Mouse (Mus musculus) adrenal gland, adult 8-10 months (tissue): ENCODE measurements around the gene Nabp2. TPM values are rescaled to one million over a fixed set of nuclear protein-coding genes. Genes with fewer than 3 reads are reported as not detected.

ENCODE experiments used
- microRNA-seq, 2 experiments: library from miRNA; unstranded; fragments of <30 nt; microRNA quantifications; one replicate each; pipeline ENCODE4 v1.2.0; 2022
- total RNA-seq, 4 experiments: library from RNA; stranded (reverse); gene quantifications; 2 replicates each; pipeline ENCODE4 v1.2.4; 2022

Gene Nabp2
- total RNA-seq, 4 experiments from 2014 or later = 76.6 to 93.8 (median 86.8) TPM

Small RNA genes lying within 50 kb of the gene (microRNA-seq; reads per million reads assigned to microRNA genes)
- gene Gm25361 (0 reads per million in 2 experiments), gene Gm26308 (0 reads per million in 2 experiments), gene Mir6914 (0 to 0.34 reads per million in 2 experiments), gene Mir6915 (0.53 to 1.0 reads per million in 2 experiments), gene Mir8105 (0.67 to 1.2 reads per million in 2 experiments)

Other genes with a start within 250 kb of the Nabp2 start
- 100 to 1,000 TPM in 2 of 4 experiments, 10 to 100 TPM in 2; 83.6 to 110 (median 99.3) TPM for gene Rbms2, start 231.2 kb downstream of the Nabp2 start, total RNA-seq
- 1 to 10 TPM; 2.5 to 4.2 (median 3.5) TPM for gene Gls2, start 217.0 kb downstream of the Nabp2 start, total RNA-seq
- gene Spryd4, start 199.7 kb downstream of the Nabp2 start, total RNA-seq = 10 to 100 TPM; 15.3 to 17.3 (median 16.9) TPM
- gene Mip, start 185.7 kb downstream of the Nabp2 start, total RNA-seq = not detected
- gene Timeless, start 179.4 kb downstream of the Nabp2 start, total RNA-seq = 10 to 100 TPM in 2 of 4 experiments, 1 to 10 TPM in 2; 8.0 to 14.4 (median 11.1) TPM
- under 1 TPM in 1 of 4 experiments, not detected in 3; 0.56 TPM for gene Apon, start 157.4 kb downstream of the Nabp2 start, total RNA-seq
- 10 to 100 TPM in 2 of 4 experiments, 1 to 10 TPM in 2; 1.6 to 14.7 (median 6.9) TPM for gene Apof, start 142.8 kb downstream of the Nabp2 start, total RNA-seq
- gene Stat2, start 140.9 kb downstream of the Nabp2 start, total RNA-seq = 10 to 100 TPM; 46.9 to 69.7 (median 57.7) TPM
- gene Il23a, start 112.7 kb downstream of the Nabp2 start, total RNA-seq = under 1 TPM in 2 of 4 experiments, not detected in 2; 0.22 to 0.28 TPM
- 10 to 100 TPM; 17.5 to 35.4 (median 24.2) TPM for gene Pan2, start 108.2 kb downstream of the Nabp2 start, total RNA-seq
- 100 to 1,000 TPM; 172 to 202 (median 177) TPM for gene Cnpy2, start 89.0 kb downstream of the Nabp2 start, total RNA-seq
- gene Cs, start 73.8 kb downstream of the Nabp2 start, total RNA-seq = 100 to 1,000 TPM; 197 to 297 (median 255) TPM
- 100 to 1,000 TPM in 2 of 4 experiments, 10 to 100 TPM in 2; 72.2 to 114 (median 86.6) TPM for gene Coq10a, start 42.5 kb downstream of the Nabp2 start, total RNA-seq
- 10 to 100 TPM; 53.7 to 90.5 (median 68.1) TPM for gene Ankrd52, start 34.4 kb downstream of the Nabp2 start, total RNA-seq
- gene Slc39a5, start 10.3 kb downstream of the Nabp2 start, total RNA-seq = under 1 TPM in 2 of 4 experiments, not detected in 2; 0.24 to 0.40 TPM
- gene Rnf41, start 165 bp upstream of the Nabp2 start, total RNA-seq = 10 to 100 TPM; 39.1 to 55.4 (median 50.8) TPM
- 100 to 1,000 TPM; 103 to 155 (median 127) TPM for gene Smarcc2, start 47.8 kb upstream of the Nabp2 start, total RNA-seq
- 100 to 1,000 TPM; 760 to 841 (median 820) TPM for gene Myl6, start 82.7 kb upstream of the Nabp2 start, total RNA-seq
- gene Myl6b, start 87.2 kb upstream of the Nabp2 start, total RNA-seq = 10 to 100 TPM in 2 of 4 experiments, 1 to 10 TPM in 2; 4.8 to 11.6 (median 7.9) TPM
- gene Esyt1, start 114.4 kb upstream of the Nabp2 start, total RNA-seq = 10 to 100 TPM; 22.8 to 44.9 (median 33.2) TPM
- gene Zc3h10, start 136.3 kb upstream of the Nabp2 start, total RNA-seq = 10 to 100 TPM; 12.9 to 15.0 (median 13.6) TPM
- 1,000 to 10,000 TPM; 2,263 to 2,673 (median 2,524) TPM for gene Rpl41, start 137.8 kb upstream of the Nabp2 start, total RNA-seq
- gene Pa2g4, start 154.5 kb upstream of the Nabp2 start, total RNA-seq = 10 to 100 TPM; 67.4 to 77.6 (median 70.5) TPM
- gene Erbb3, start 178.2 kb upstream of the Nabp2 start, total RNA-seq = 1 to 10 TPM; 2.5 to 5.8 (median 4.6) TPM
- gene Rps26, start 215.3 kb upstream of the Nabp2 start, total RNA-seq = 100 to 1,000 TPM; 401 to 777 (median 537) TPM
- gene Ikzf4, start 234.5 kb upstream of the Nabp2 start, total RNA-seq = 10 to 100 TPM in 1 of 4 experiments, 1 to 10 TPM in 3; 1.6 to 10.8 (median 3.7) TPM